Mouse (Mus musculus): ENCODE measurements around the gene Fasn.

Gene Fasn

GRCm38 (mm10) chr11:120823956-120824786 is at the start of gene Fasn:
Gene Fasn, minus strand, starts transcription at chr11:120824547.
- WGBS: under 1% methylated on average over 109 of the region's 109 CpGs

- WGBS: 65% methylated on average over 6 of the region's 6 CpGs
Measured at GRCm38 (mm10) chr11:120873206-120873605, 48.9 kb upstream of the Fasn start.

- 97% methylated on average over 9 of the region's 9 CpGs for WGBS
Measured at GRCm38 (mm10) chr11:120871521-120871920, 47.2 kb upstream of the Fasn start.

- 96% methylated on average over 1 of the region's 1 CpGs for WGBS
Measured at GRCm38 (mm10) chr11:120865816-120866215, 41.5 kb upstream of the Fasn start.

GRCm38 (mm10) chr11:120862819-120863218 is 38.5 kb upstream of the Fasn start:
- 93% methylated on average over 10 of the region's 10 CpGs for WGBS

GRCm38 (mm10) chr11:120855938-120856337 is 31.6 kb upstream of the Fasn start:
- WGBS: 99% methylated on average over 3 of the region's 3 CpGs

- WGBS: 89% methylated on average over 4 of the region's 4 CpGs
Measured at GRCm38 (mm10) chr11:120853788-120854187, 29.4 kb upstream of the Fasn start.

- 97% methylated on average over 4 of the region's 4 CpGs for WGBS
Measured at GRCm38 (mm10) chr11:120853158-120853557, 28.8 kb upstream of the Fasn start.

GRCm38 (mm10) chr11:120852083-120852935 is 28.0 kb upstream of the Fasn start:
- WGBS: 66% methylated on average over 11 of the region's 11 CpGs

- 89% methylated on average over 2 of the region's 2 CpGs for WGBS
Measured at GRCm38 (mm10) chr11:120851582-120851981, 27.2 kb upstream of the Fasn start.

GRCm38 (mm10) chr11:120851132-120851531 is 26.8 kb upstream of the Fasn start:
- 91% methylated on average over 1 of the region's 1 CpGs for WGBS

- 76% methylated on average over 2 of the region's 2 CpGs for WGBS
Measured at GRCm38 (mm10) chr11:120850331-120851030, 26.1 kb upstream of the Fasn start.

- WGBS: 64% methylated on average over 9 of the region's 9 CpGs
Measured at GRCm38 (mm10) chr11:120846725-120847475, 22.6 kb upstream of the Fasn start.

GRCm38 (mm10) chr11:120844329-120844728 is 20.0 kb upstream of the Fasn start:
- WGBS: 94% methylated on average over 4 of the region's 4 CpGs

- 59% methylated on average over 8 of the region's 8 CpGs for WGBS
Measured at GRCm38 (mm10) chr11:120833555-120834280, 9.4 kb upstream of the Fasn start.

GRCm38 (mm10) chr11:120832962-120833361 is 8.6 kb upstream of the Fasn start:
- 96% methylated on average over 5 of the region's 5 CpGs for WGBS

- WGBS: 83% methylated on average over 3 of the region's 3 CpGs
Measured at GRCm38 (mm10) chr11:120831659-120832440, 7.5 kb upstream of the Fasn start.

GRCm38 (mm10) chr11:120830686-120831085 is 6.3 kb upstream of the Fasn start:
- WGBS: 91% methylated on average over 12 of the region's 12 CpGs

GRCm38 (mm10) chr11:120829757-120830532 is 5.6 kb upstream of the Fasn start:
- 90% methylated on average over 10 of the region's 10 CpGs for WGBS

All from cerebral cortex, adult 2 months (tissue).